Mouse (Mus musculus) liver, adult 2 months (tissue): ENCODE measurements around the gene Slc16a5. TPM values are rescaled to one million over a fixed set of nuclear protein-coding genes. Genes with fewer than 3 reads are reported as not detected.

Experiments
- DNase-seq: peaks from one replicate; pipeline ENCODE4 v3.0.0-alpha.2; 2011; ENCODE audit warnings: low read depth, low spot score; ENCODE audit errors: extremely low read depth
- H3K27ac ChIP-seq: fragments of 200-500 bp; replicated peaks from 2 replicates; pipeline ENCODE4 v1.5.1; 2012; ENCODE audit warnings: low read depth, mild to moderate bottlenecking, control low read depth, inconsistent platforms, low read length; ENCODE audit not compliant: insufficient read depth
- H3K27me3 ChIP-seq: fragments of 200-500 bp; 2 replicates; pipeline ENCODE4 v1.6.1; 2012; ENCODE audit warnings: mild to moderate bottlenecking, moderate library complexity, low read length, inconsistent platforms; ENCODE audit not compliant: control insufficient read depth, insufficient read depth
- H3K36me3 ChIP-seq: fragments of 200-500 bp; 2 replicates; pipeline ENCODE4 v1.6.1; 2012; ENCODE audit warnings: low read length, inconsistent platforms; ENCODE audit not compliant: control insufficient read depth, insufficient read depth
- H3K4me1 ChIP-seq: fragments of 200-500 bp; 2 replicates; pipeline ENCODE4 v1.6.1; 2011; ENCODE audit warnings: low read length; ENCODE audit not compliant: control insufficient read depth, insufficient read depth
- H3K4me3 ChIP-seq: fragments of 200-500 bp; 2 replicates; pipeline ENCODE4 v1.5.1; 2011; ENCODE audit warnings: low read depth, mild to moderate bottlenecking, control low read depth, low read length, moderate library complexity; ENCODE audit not compliant: insufficient read depth
- H3K79me2 ChIP-seq: fragments of 200-500 bp; 2 replicates; pipeline ENCODE4 v1.6.1; 2012; ENCODE audit warnings: inconsistent platforms, mild to moderate bottlenecking, low read length, moderate library complexity; ENCODE audit not compliant: control insufficient read depth, insufficient read depth
- H3K9ac ChIP-seq: fragments of 200-500 bp; 2 replicates; pipeline ENCODE4 v1.6.1; 2012; ENCODE audit warnings: low read depth, mild to moderate bottlenecking, control low read depth, inconsistent platforms, low read length
- CTCF ChIP-seq: fragments of 200-500 bp; IDR thresholded peaks from 2 replicates; pipeline ENCODE4 v1.5.1; 2011; ENCODE audit warnings: low read depth, low read length, control low read depth
- POLR2A ChIP-seq: fragments of 200-500 bp; IDR thresholded peaks from 2 replicates; pipeline ENCODE4 v1.6.1; 2011; ENCODE audit warnings: low read length, control low read depth; ENCODE audit not compliant: insufficient read depth; ENCODE audit errors: extremely low read depth
- WGBS: fragments of 180-500 bp; shearing (Covaris S2); methylation state at CpG from one replicate; pipeline ENCODE4 v1.1.7; 2018; 5-methylcytosine and 5-hydroxymethylcytosine counted together
- polyA plus RNA-seq: library from polyadenylated mRNA; depleted of rRNA; stranded (reverse); fragments of >200 nt; gene quantifications from 2 replicates; pipeline ENCODE4 v1.2.3, GENCODE M21; 2012
- total RNA-seq: library from RNA; depleted of rRNA; stranded (reverse); fragments of >200 nt; gene quantifications from 2 replicates; pipeline ENCODE4 v1.2.3, GENCODE M21; 2014

Gene Slc16a5
- total and polyA plus RNA-seq, 2 experiments, result 23.0 to 49.1 TPM

GRCm38 (mm10) chr11:115516942-115517341 is 54.7 kb downstream of the Slc16a5 start:
- Histone ChIP-seq H3K4me1 (peaks cover 4% of the 10 kb centered on the region; the same call in 1 of the 2 replicates), H3K79me2 (0 out of 2 replicates have a peak, but pooled peaks cover 3% of the 10 kb centered on the region), H3K27ac (no peak overlapping the region), H3K36me3 (no peaks in the 10 kb centered on the region), H3K4me3 (no peak overlapping the region), H3K9ac (no peak overlapping the region), H3K27me3 (no peaks in the 10 kb centered on the region)
- no peak for TF ChIP-seq CTCF
- TF ChIP-seq POLR2A, result no peak
- WGBS, result 72% methylated on average over 5 of the region's 5 CpGs
- no peak for DNase-seq

GRCm38 (mm10) chr11:115518693-115519092 is 56.4 kb downstream of the Slc16a5 start:
- no peak overlapping the region for H3K27ac ChIP-seq
- H3K27me3 ChIP-seq, result no peaks in the 10 kb centered on the region
- H3K79me2 ChIP-seq, result 0 out of 2 replicates have a peak, but pooled peaks cover 3% of the 10 kb centered on the region
- WGBS, result 52% methylated on average over 9 of the region's 9 CpGs
- TF ChIP-seq POLR2A, result no peak
- TF ChIP-seq CTCF, result no peak
- no peak overlapping the region for H3K4me3 ChIP-seq
- no peak overlapping the region for H3K9ac ChIP-seq
- no peak for DNase-seq
- peaks cover 5% of the 10 kb centered on the region for H3K36me3 ChIP-seq
- H3K4me1 ChIP-seq, result peaks cover 1% of the 10 kb centered on the region; the same call in 1 of the 2 replicates

DNA sequence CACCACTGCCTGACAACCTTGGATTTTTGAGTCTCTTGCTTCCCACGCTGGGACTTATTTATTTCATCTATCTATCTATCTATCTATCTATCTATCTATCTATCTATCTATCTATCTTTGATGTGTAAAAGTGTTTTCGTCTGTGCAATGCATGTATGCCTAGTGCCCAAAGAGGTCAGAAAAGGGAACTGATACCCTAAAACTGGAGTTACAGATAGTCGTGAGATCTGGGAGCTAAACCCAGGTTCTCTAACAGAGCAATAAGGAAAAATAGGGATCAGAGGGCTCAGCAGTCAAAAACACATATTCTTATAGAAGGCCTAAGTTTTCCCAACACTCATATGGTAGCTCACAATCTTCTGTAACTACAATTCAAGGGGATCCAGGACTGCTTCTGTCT is 57.3 kb downstream of the Slc16a5 start:
- peaks cover 13% of the 10 kb centered on the region for H3K36me3 ChIP-seq
- H3K9ac ChIP-seq, result no peak overlapping the region
- peaks cover 1% of the 10 kb centered on the region; the same call in 1 of the 2 replicates for H3K4me1 ChIP-seq
- no peak for TF ChIP-seq CTCF
- no peak for TF ChIP-seq POLR2A
- H3K27ac ChIP-seq, result no peak overlapping the region
- no peak for DNase-seq
- 88% methylated on average over 3 of the region's 3 CpGs for WGBS
- no peaks in the 10 kb centered on the region for H3K27me3 ChIP-seq
- H3K79me2 ChIP-seq, result no peaks in the 10 kb centered on the region
- H3K4me3 ChIP-seq, result no peak overlapping the region

GRCm38 (mm10) chr11:115520218-115520617 is 57.9 kb downstream of the Slc16a5 start:
- no peak overlapping the region for H3K27ac ChIP-seq
- H3K27me3 ChIP-seq, result no peaks in the 10 kb centered on the region
- H3K9ac ChIP-seq, result no peak overlapping the region
- H3K36me3 ChIP-seq, result peaks cover 16% of the 10 kb centered on the region
- H3K79me2 ChIP-seq, result no peaks in the 10 kb centered on the region
- no peak for DNase-seq
- 94% methylated on average over 2 of the region's 2 CpGs for WGBS
- H3K4me3 ChIP-seq, result no peak overlapping the region
- TF ChIP-seq POLR2A, result no peak
- no peak for TF ChIP-seq CTCF
- peaks cover 1% of the 10 kb centered on the region; the same call in 1 of the 2 replicates for H3K4me1 ChIP-seq

DNA sequence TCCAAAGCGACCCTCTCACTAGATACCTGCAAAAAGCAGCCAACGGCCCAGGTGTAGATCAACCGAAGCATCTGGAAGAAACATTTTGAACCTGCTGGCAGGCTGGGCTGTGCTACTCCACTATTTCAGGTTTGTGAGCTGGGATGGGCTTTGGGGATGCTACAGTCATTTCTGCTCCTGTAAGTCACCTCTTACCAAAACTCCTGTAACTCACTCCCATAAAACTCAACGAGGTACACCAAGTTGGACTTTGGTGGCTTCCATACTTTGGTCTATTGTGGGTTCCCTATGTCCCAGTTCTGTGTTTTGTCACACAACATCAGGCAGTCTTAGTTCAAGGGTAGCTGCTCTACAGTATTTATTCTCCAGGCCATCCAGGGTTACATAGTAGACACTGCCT is 58.8 kb downstream of the Slc16a5 start:
- peaks cover 24% of the 10 kb centered on the region for H3K36me3 ChIP-seq
- no peaks in the 10 kb centered on the region for H3K27me3 ChIP-seq
- DNase-seq, result no peak
- no peak overlapping the region for H3K4me3 ChIP-seq
- 82% methylated on average over 4 of the region's 4 CpGs for WGBS
- H3K27ac ChIP-seq, result no peak overlapping the region
- H3K9ac ChIP-seq, result no peak overlapping the region
- H3K79me2 ChIP-seq, result no peaks in the 10 kb centered on the region
- TF ChIP-seq CTCF (no peak), POLR2A (no peak)
- peaks cover 1% of the 10 kb centered on the region; the same call in 1 of the 2 replicates for H3K4me1 ChIP-seq

DNA sequence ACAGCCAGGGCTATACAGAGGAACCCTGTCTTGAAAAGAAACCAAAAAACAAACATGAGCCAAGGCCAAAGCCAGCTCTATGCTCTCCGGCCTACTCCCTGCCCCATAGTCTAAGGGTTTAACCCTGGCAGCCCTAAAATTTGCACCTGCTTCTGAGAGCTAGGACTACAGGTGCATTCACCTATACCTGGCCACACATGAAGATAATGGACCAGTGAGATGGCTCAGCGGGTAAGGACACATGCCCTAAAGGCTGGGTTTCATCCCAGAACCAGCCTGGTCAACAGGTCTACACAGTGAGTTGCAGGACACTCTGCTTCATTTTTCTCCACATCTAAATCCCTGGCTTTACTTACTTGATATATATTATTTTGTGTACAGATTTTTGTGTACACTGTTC is 60.0 kb downstream of the Slc16a5 start:
- TF ChIP-seq POLR2A, result no peak
- TF ChIP-seq CTCF, result no peak
- 74% methylated on average over 2 of the region's 2 CpGs for WGBS
- H3K27me3 ChIP-seq, result no peaks in the 10 kb centered on the region
- peaks cover 1% of the 10 kb centered on the region; the same call in 1 of the 2 replicates for H3K4me1 ChIP-seq
- no peak overlapping the region for H3K4me3 ChIP-seq
- H3K79me2 ChIP-seq, result no peaks in the 10 kb centered on the region
- DNase-seq, result no peak
- H3K36me3 ChIP-seq, result peaks cover 32% of the 10 kb centered on the region
- no peak overlapping the region for H3K9ac ChIP-seq
- H3K27ac ChIP-seq, result no peak overlapping the region
